Mouse (Mus musculus) cerebellum, adult 2 months (tissue): Measurements from ENCODE around the gene Nfatc2. TPM values are rescaled to one million over a fixed set of nuclear protein-coding genes. Genes with fewer than 3 reads are reported as not detected.
A peak's percentile ranks its signal among the peaks of the same experiment; 100 is the strongest.

Experiments used
- DNase-seq, 2 experiments: peaks; one replicate each; pipeline ENCODE4 v3.0.0; 2021
- H3K27ac ChIP-seq: fragments of 200-500 bp; 2 replicates; pipeline ENCODE4 v1.5.1; 2012; ENCODE audit warnings: low read length, control low read depth, inconsistent platforms; ENCODE audit not compliant: insufficient read depth
- H3K27me3 ChIP-seq: fragments of 200-500 bp; 2 replicates; pipeline ENCODE4 v1.6.1; 2012; ENCODE audit warnings: inconsistent platforms, mild to moderate bottlenecking, low read length, moderate library complexity; ENCODE audit not compliant: control insufficient read depth, insufficient read depth
- H3K4me1 ChIP-seq: fragments of 200-500 bp; 2 replicates; pipeline ENCODE4 v1.6.1; 2011; ENCODE audit warnings: low read length; ENCODE audit not compliant: control insufficient read depth, insufficient read depth
- H3K4me3 ChIP-seq: fragments of 200-500 bp; replicated peaks from 2 replicates; pipeline ENCODE3; 2011; ENCODE audit warnings: mild to moderate bottlenecking, low read depth, low read length, control low read depth; ENCODE audit not compliant: insufficient read depth
- CTCF ChIP-seq: fragments of 200-500 bp; IDR thresholded peaks from 2 replicates; pipeline ENCODE4 v1.5.1; 2011; ENCODE audit warnings: low read depth, mild to moderate bottlenecking, control low read depth, low read length, moderate library complexity, borderline replicate concordance; ENCODE audit not compliant: insufficient read depth
- POLR2A ChIP-seq: fragments of 200-500 bp; IDR thresholded peaks from 2 replicates; pipeline ENCODE4 v1.6.1; 2011; ENCODE audit warnings: low read length, control low read depth, borderline replicate concordance; ENCODE audit not compliant: insufficient read depth
- WGBS: fragments of 180-500 bp; shearing (Covaris S2); methylation state at CpG from one replicate; pipeline ENCODE4 v1.1.7; 2018; 5-methylcytosine and 5-hydroxymethylcytosine counted together
- polyA plus RNA-seq: library from polyadenylated mRNA; depleted of rRNA; stranded (reverse); fragments of >200 nt; gene quantifications from 2 replicates; pipeline ENCODE4 v1.2.3, GENCODE M21; 2012

The Nfatc2 gene
- polyA plus RNA-seq, 1 experiment, result 26.0 TPM

GRCm38 (mm10) chr2:168532061-168532833, 69.2 kb downstream of the Nfatc2 start:
- no peak for DNase-seq
- TF ChIP-seq CTCF, result no peak
- TF ChIP-seq POLR2A, result no peak
- Histone ChIP-seq H3K27ac (no peak overlapping the region), H3K4me3 (no peak overlapping the region), H3K27me3 (no peaks in the 10 kb centered on the region), H3K4me1 (no peaks in the 10 kb centered on the region)
- 74% methylated on average over 15 of the region's 15 CpGs for WGBS

GRCm38 (mm10) chr2:168528551-168528950, 72.9 kb downstream of the Nfatc2 start:
- Histone ChIP-seq H3K4me1 (peaks cover 10% of the 10 kb centered on the region), H3K4me3 (no peak overlapping the region), H3K27ac (no peak overlapping the region), H3K27me3 (no peaks in the 10 kb centered on the region)
- no peak for DNase-seq
- 81% methylated on average over 8 of the region's 8 CpGs for WGBS
- no peak for TF ChIP-seq CTCF
- TF ChIP-seq POLR2A, result no peak

- WGBS, result 67% methylated on average over 10 of the region's 10 CpGs
- Histone ChIP-seq H3K4me3 (no peak overlapping the region), H3K4me1 (peaks cover 10% of the 10 kb centered on the region), H3K27ac (no peak overlapping the region), H3K27me3 (no peaks in the 10 kb centered on the region)
- DNase-seq, result no peak
- TF ChIP-seq POLR2A (no peak), CTCF (no peak)
Measured at GRCm38 (mm10) chr2:168527430-168527792, 74.0 kb downstream of the Nfatc2 start.

GRCm38 (mm10) chr2:168526547-168527429, 74.7 kb downstream of the Nfatc2 start:
- TF ChIP-seq POLR2A, result no peak
- no peak for TF ChIP-seq CTCF
- Histone ChIP-seq H3K4me1 (peaks cover 10% of the 10 kb centered on the region), H3K4me3 (no peak overlapping the region), H3K27ac (no peak overlapping the region), H3K27me3 (no peaks in the 10 kb centered on the region)
- WGBS, result 88% methylated on average over 18 of the region's 18 CpGs
- DNase-seq, result no peak

GRCm38 (mm10) chr2:168525391-168526154, 75.9 kb downstream of the Nfatc2 start:
- no peaks in the 10 kb centered on the region for H3K27me3 ChIP-seq
- peak in 1 of 2 experiments; percentile 15 for DNase-seq
- 17% methylated on average over 17 of the region's 17 CpGs for WGBS
- TF ChIP-seq CTCF, result no peak
- H3K4me3 ChIP-seq, result no peak overlapping the region
- H3K4me1 ChIP-seq, result peaks cover 10% of the 10 kb centered on the region
- no peak overlapping the region for H3K27ac ChIP-seq

- Histone ChIP-seq H3K27me3 (no peaks in the 10 kb centered on the region), H3K27ac (no peak overlapping the region), H3K4me1 (peaks cover 10% of the 10 kb centered on the region), H3K4me3 (no peak overlapping the region)
- TF ChIP-seq POLR2A (no peak), CTCF (no peak)
- WGBS, result 7% methylated on average over 13 of the region's 13 CpGs
- peak; percentile 69 to 80 for DNase-seq
Measured at GRCm38 (mm10) chr2:168524905-168525381, 76.5 kb downstream of the Nfatc2 start.

GRCm38 (mm10) chr2:168522247-168522646, 79.2 kb downstream of the Nfatc2 start:
- Histone ChIP-seq H3K4me3 (no peak overlapping the region), H3K27ac (no peak overlapping the region), H3K27me3 (no peaks in the 10 kb centered on the region), H3K4me1 (peaks cover 12% of the 10 kb centered on the region)
- DNase-seq, result no peak
- TF ChIP-seq POLR2A (no peak), CTCF (no peak)
- 76% methylated on average over 3 of the region's 3 CpGs for WGBS
